Mouse (Mus musculus) common myeloid progenitor, adult 5-6 weeks (primary cell): ENCODE results near the gene Gabarapl1. TPM values are rescaled to one million over a fixed set of nuclear protein-coding genes. Genes with fewer than 3 reads are reported as not detected.

ENCODE experiments used
- total RNA-seq: library from RNA; stranded (forward); fragments of 200-1000, 187-1606 nt; gene quantifications from 2 replicates; pipeline ENCODE4 v1.2.3, GENCODE M21; 2017

The Gabarapl1 gene
- total RNA-seq, 1 experiment from 2014 or later: 90.8 TPM

Other genes with a start within 250 kb of the Gabarapl1 start
- gene 4922502D21Rik, start 201.4 kb upstream of the Gabarapl1 start, total RNA-seq: 0.14 TPM in 1 of 2 replicates, not detected in the other
- gene Clec12a, start 190.5 kb upstream of the Gabarapl1 start, total RNA-seq: 117 and 140 TPM in 2 replicates
- gene Clec12b, start 147.3 kb upstream of the Gabarapl1 start, total RNA-seq: not detected in 2 replicates
- gene Clec1b, start 135.9 kb upstream of the Gabarapl1 start, total RNA-seq: 2.4 and 5.3 TPM in 2 replicates
- 1.8 and 6.7 TPM in 2 replicates for gene Clec9a, start 124.3 kb upstream of the Gabarapl1 start, total RNA-seq
- gene Clec1a, start 81.2 kb upstream of the Gabarapl1 start, total RNA-seq: 0.14 TPM in 1 of 2 replicates, not detected in the other
- 0.82 and 1.1 TPM in 2 replicates for gene Olr1, start 26.0 kb upstream of the Gabarapl1 start, total RNA-seq
- 0.18 TPM in 1 of 2 replicates, not detected in the other for gene Tmem52b, start 20.6 kb upstream of the Gabarapl1 start, total RNA-seq
- gene Klre1, start 44.7 kb downstream of the Gabarapl1 start, total RNA-seq: 2.0 TPM in 1 of 2 replicates, not detected in the other
- 2.8 and 7.4 TPM in 2 replicates for gene Klrd1, start 58.6 kb downstream of the Gabarapl1 start, total RNA-seq
- 2.5 and 2.6 TPM in 2 replicates for gene Klrk1, start 90.7 kb downstream of the Gabarapl1 start, total RNA-seq
- gene Klrc3, start 110.2 kb downstream of the Gabarapl1 start, total RNA-seq: not detected in 2 replicates
- not detected in 2 replicates for gene Klrc2, start 127.5 kb downstream of the Gabarapl1 start, total RNA-seq
- gene Klrc1, start 145.8 kb downstream of the Gabarapl1 start, total RNA-seq: not detected in 2 replicates
- not detected in 2 replicates for gene Klri1, start 184.0 kb downstream of the Gabarapl1 start, total RNA-seq
- 0.09 TPM in 1 of 2 replicates, not detected in the other for gene Klri2, start 207.3 kb downstream of the Gabarapl1 start, total RNA-seq